Mouse (Mus musculus): ENCODE data around the gene Fbln5. TPM values are rescaled to one million over a fixed set of nuclear protein-coding genes. Genes with fewer than 3 reads are reported as not detected.
A peak's percentile ranks its signal among the peaks of the same experiment; 100 is the strongest.

Gene Fbln5
- polyA plus RNA-seq, 1 experiment from 2014 or later, result 38.1 TPM

DNA sequence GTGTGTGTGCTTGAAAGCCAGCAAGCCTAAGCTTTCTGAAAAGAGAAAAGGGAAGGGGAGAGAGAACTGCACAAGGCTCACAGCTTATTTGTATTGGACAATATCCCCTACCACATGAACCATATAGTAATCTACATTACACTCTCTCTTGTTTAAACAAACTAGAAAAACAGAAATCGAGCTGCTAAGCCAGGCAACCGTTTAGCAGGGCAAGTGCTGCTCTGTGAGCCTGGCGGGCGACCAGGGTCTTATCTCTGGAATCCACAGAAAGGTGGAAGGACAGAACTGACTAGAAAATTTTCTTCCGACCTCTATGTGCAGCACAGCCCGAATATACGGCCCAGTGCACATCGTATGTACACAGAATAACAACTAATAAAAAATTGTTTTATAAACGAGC is 32.5 kb upstream of the Fbln5 start:
- H3K36me3 ChIP-seq (ENCODE audit: control insufficient read depth, insufficient read depth), result peaks cover 15% of the 10 kb centered on the region
- 55% methylated on average over 9 of the region's 9 CpGs for WGBS
- H3K27me3 ChIP-seq (replicated peaks; ENCODE audit: control insufficient read depth, insufficient read depth, low read length), result no peaks in the 10 kb centered on the region
- no peak overlapping the region for H3K4me3 ChIP-seq (ENCODE audit: low read depth, low read length)
- H3K4me1 ChIP-seq (replicated peaks; ENCODE audit: control insufficient read depth, insufficient read depth, low read length), result no peaks in the 10 kb centered on the region
- no peak overlapping the region for H3K4me2 ChIP-seq (replicated peaks; ENCODE audit: low read depth)
- H3K9ac ChIP-seq (ENCODE audit: low read depth, low read length), result no peak overlapping the region
- H3K27ac ChIP-seq (ENCODE audit: low read depth, low read length), result no peak overlapping the region
- no peak for ATAC-seq
- H3K9me3 ChIP-seq (ENCODE audit: control insufficient read depth), result no peaks in the 10 kb centered on the region
- no peak for TF ChIP-seq CTCF (IDR thresholded peaks at IDR 0.05; ENCODE audit: low read depth)

DNA sequence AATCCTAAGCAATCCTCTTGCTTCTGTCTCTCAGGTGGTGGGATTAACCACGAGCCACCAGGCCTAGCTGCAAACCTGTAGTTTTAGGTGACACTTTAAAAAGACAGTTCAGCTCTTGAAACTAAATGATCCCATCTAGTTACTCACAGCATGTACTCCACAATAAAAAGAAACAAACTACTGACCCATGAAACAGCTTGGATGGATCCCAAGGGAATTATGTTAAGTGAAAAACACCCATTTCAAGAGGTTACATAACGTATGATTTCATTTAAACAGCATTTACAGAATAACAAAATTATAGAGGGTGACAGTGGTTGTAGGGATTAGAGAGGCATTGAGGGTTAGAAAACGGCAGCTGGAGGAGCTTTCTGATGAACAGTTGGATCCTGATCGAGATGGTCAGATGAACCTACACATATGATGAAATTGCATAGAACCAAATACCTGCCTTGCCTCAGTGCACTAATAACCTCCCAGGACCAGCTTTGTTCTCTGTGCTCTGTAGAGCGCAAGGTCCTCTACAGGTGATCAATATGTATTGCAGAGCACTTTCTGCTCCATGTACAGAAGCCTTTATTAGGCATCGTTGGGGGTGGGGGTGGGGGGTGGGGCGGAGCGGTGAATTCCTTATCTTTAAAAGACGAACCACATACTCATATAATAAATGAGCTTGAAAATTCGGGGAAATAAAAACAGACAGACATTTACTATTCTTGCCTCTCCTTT is 17.9 kb upstream of the Fbln5 start:
- 87% methylated on average over 10 of the region's 10 CpGs for WGBS

DNA sequence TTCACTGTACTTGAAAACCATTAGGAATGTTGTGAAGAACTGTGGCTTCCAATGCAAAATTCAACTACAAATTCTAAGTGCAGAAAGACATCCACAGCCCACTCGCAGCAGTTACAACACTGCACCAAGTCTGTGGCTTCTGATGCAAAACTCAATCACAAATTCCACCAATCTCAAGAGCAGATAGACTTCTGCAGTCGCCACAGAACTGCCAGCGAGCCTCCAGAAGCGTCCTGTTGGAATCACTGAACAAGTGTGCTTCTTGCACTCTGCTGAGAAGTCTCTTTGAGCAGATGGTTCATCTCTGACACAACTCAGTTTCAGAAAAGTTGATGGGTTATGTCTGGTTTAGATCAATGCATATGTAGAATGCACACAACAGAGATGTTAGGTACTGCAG is 15.9 kb upstream of the Fbln5 start:
- TF ChIP-seq CTCF (IDR thresholded peaks at IDR 0.05; ENCODE audit: low read depth), result no peak
- Histone ChIP-seq H3K4me3 (ENCODE audit: low read depth, low read length) (no peak overlapping the region), H3K4me1 (replicated peaks; ENCODE audit: control insufficient read depth, insufficient read depth, low read length) (no peaks in the 10 kb centered on the region), H3K9ac (ENCODE audit: low read depth, low read length) (no peak overlapping the region), H3K4me2 (replicated peaks; ENCODE audit: low read depth) (no peak overlapping the region), H3K27me3 (replicated peaks; ENCODE audit: control insufficient read depth, insufficient read depth, low read length) (no peaks in the 10 kb centered on the region), H3K9me3 (ENCODE audit: control insufficient read depth) (no peaks in the 10 kb centered on the region), H3K27ac (ENCODE audit: low read depth, low read length) (no peak overlapping the region), H3K36me3 (ENCODE audit: control insufficient read depth, insufficient read depth) (peaks cover 40% of the 10 kb centered on the region)
- no peak for ATAC-seq
- WGBS, result 90% methylated on average over 4 of the region's 4 CpGs

More for the DNA sequence above, 17.9 kb upstream of the Fbln5 start:
- no peak overlapping the region for H3K9ac ChIP-seq (ENCODE audit: low read depth, low read length)
- 0 out of 2 replicates have a peak, but pooled peaks have one; percentile 16 for TF ChIP-seq CTCF (IDR thresholded peaks at IDR 0.05; ENCODE audit: low read depth)
- no peaks in the 10 kb centered on the region for H3K4me1 ChIP-seq (replicated peaks; ENCODE audit: control insufficient read depth, insufficient read depth, low read length)
- H3K4me2 ChIP-seq (replicated peaks; ENCODE audit: low read depth), result no peak overlapping the region
- no peak for ATAC-seq
- no peak overlapping the region for H3K4me3 ChIP-seq (ENCODE audit: low read depth, low read length)
- peaks cover 40% of the 10 kb centered on the region for H3K36me3 ChIP-seq (ENCODE audit: control insufficient read depth, insufficient read depth)
- no peak overlapping the region for H3K27ac ChIP-seq (ENCODE audit: low read depth, low read length)
- no peaks in the 10 kb centered on the region for H3K27me3 ChIP-seq (replicated peaks; ENCODE audit: control insufficient read depth, insufficient read depth, low read length)
- H3K9me3 ChIP-seq (ENCODE audit: control insufficient read depth), result no peaks in the 10 kb centered on the region

DNA sequence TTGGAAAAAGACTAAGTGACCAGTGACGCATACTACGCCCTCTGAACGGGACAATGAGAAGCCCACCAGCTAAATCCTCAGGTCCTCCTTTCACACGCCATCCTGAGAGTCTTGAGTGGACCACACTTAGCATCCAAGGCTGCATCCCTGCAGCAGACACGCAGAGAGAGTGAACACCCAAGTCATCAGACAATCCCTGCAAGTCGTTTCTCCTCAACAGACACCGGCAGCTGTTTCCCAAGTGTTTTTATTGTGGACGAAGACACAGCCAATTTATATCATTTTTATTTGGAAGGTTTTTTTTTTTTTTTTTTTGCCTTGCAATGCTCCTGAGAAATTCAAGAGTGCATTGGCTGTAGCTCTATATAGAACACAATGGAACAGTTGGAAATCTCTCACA is 14.9 kb upstream of the Fbln5 start:
- no peak for TF ChIP-seq CTCF (IDR thresholded peaks at IDR 0.05; ENCODE audit: low read depth)
- Histone ChIP-seq H3K9me3 (ENCODE audit: control insufficient read depth) (no peaks in the 10 kb centered on the region), H3K4me3 (ENCODE audit: low read depth, low read length) (no peak overlapping the region), H3K27me3 (replicated peaks; ENCODE audit: control insufficient read depth, insufficient read depth, low read length) (no peaks in the 10 kb centered on the region), H3K4me1 (replicated peaks; ENCODE audit: control insufficient read depth, insufficient read depth, low read length) (no peaks in the 10 kb centered on the region), H3K4me2 (replicated peaks; ENCODE audit: low read depth) (no peak overlapping the region), H3K36me3 (ENCODE audit: control insufficient read depth, insufficient read depth) (peaks cover 34% of the 10 kb centered on the region), H3K27ac (ENCODE audit: low read depth, low read length) (no peak overlapping the region), H3K9ac (ENCODE audit: low read depth, low read length) (no peak overlapping the region)
- no peak for ATAC-seq
- 80% methylated on average over 8 of the region's 8 CpGs for WGBS

DNA sequence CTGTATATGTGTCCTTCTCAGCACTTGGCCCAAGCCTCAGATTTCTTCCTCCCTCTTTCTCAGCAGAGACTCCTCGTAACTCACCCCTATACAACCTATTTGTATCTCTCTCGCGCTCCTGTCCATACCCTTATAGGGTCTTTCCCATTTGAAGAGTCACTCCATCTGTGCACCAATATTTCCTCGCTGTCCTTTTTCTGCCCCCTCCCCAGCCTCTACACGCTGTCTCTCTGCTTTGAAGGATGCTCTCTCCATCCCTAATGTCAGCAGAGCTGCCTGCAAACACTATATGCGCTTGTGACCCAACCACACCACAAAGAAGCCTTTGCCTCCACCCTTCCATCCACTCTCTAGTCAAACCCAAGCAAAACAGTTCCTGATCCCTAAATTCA is 14.3 kb upstream of the Fbln5 start:
- H3K27me3 ChIP-seq (replicated peaks; ENCODE audit: control insufficient read depth, insufficient read depth, low read length), result no peaks in the 10 kb centered on the region
- H3K36me3 ChIP-seq (ENCODE audit: control insufficient read depth, insufficient read depth), result peaks cover 29% of the 10 kb centered on the region
- H3K9ac ChIP-seq (ENCODE audit: low read depth, low read length), result no peak overlapping the region
- no peak overlapping the region for H3K27ac ChIP-seq (ENCODE audit: low read depth, low read length)
- TF ChIP-seq CTCF (IDR thresholded peaks at IDR 0.05; ENCODE audit: low read depth), result no peak
- no peak overlapping the region for H3K4me3 ChIP-seq (ENCODE audit: low read depth, low read length)
- no peak overlapping the region for H3K4me2 ChIP-seq (replicated peaks; ENCODE audit: low read depth)
- no peaks in the 10 kb centered on the region for H3K9me3 ChIP-seq (ENCODE audit: control insufficient read depth)
- 95% methylated on average over 6 of the region's 6 CpGs for WGBS
- no peak for ATAC-seq
- no peaks in the 10 kb centered on the region for H3K4me1 ChIP-seq (replicated peaks; ENCODE audit: control insufficient read depth, insufficient read depth, low read length)

DNA sequence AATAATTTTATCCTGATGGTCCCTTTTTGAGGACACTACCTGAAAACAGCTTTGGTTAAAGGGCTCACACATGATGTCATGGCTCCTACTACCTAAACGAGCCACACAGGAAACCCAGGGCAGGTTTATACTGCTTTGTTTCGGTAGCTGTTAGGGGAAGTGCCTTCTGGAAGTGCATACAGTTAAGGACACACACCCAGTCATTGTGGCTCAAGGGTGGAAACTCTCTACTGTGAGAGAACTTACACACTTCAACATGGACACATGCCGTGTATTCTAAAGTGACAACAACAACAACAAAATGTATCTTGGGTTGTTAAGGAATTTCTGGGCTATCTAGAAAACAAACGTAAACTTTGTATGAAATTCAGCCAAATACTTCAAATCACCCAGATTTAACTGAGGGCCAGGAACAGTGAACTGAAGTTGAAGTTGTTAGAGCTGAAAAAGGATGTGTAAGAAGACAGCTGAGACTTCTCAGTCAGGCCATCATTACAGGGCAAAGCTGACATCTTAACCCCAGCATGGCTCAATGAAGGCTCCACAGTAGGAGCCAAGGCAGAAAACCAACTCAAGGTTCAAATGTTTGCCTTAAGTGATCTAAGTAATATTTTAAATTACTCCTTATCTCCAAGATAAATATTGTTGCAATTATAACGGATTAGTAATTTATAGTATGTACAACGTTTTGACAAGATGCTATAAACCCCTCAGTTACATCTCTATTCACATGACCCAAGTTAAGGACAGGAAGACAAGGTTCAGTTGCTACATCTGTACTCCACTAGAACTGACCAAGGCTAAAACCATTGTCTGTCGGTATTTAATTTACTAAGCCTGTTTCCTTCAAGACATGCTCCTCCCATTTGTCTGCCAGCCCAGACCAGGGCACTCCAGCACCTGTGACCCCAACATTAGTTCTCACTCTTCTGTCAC is 13.6 kb upstream of the Fbln5 start:
- H3K4me1 ChIP-seq (replicated peaks; ENCODE audit: control insufficient read depth, insufficient read depth, low read length), result no peaks in the 10 kb centered on the region
- no peak for TF ChIP-seq CTCF (IDR thresholded peaks at IDR 0.05; ENCODE audit: low read depth)
- no peak overlapping the region for H3K4me3 ChIP-seq (ENCODE audit: low read depth, low read length)
- no peak overlapping the region for H3K4me2 ChIP-seq (replicated peaks; ENCODE audit: low read depth)
- no peaks in the 10 kb centered on the region for H3K27me3 ChIP-seq (replicated peaks; ENCODE audit: control insufficient read depth, insufficient read depth, low read length)
- peaks cover 23% of the 10 kb centered on the region for H3K36me3 ChIP-seq (ENCODE audit: control insufficient read depth, insufficient read depth)
- H3K9ac ChIP-seq (ENCODE audit: low read depth, low read length), result no peak overlapping the region
- 49% methylated on average over 7 of the region's 7 CpGs for WGBS
- H3K9me3 ChIP-seq (ENCODE audit: control insufficient read depth), result no peaks in the 10 kb centered on the region
- no peak overlapping the region for H3K27ac ChIP-seq (ENCODE audit: low read depth, low read length)
- ATAC-seq, result no peak; the same call in 1 of the 2 replicates

Data from intestine, postnatal 0 days (tissue).